Mouse (Mus musculus) bone marrow, adult 2 months (tissue): ENCODE data around the gene Ugt1a8.
"Not testable (repeated sequence)": the region's sequence is repeated elsewhere in the genome, so short reads cannot be mapped to it uniquely, and the experiment has no call there.

Experiments
- CTCF ChIP-seq: fragments of 200-500 bp; IDR thresholded peaks from 2 replicates; pipeline ENCODE4 v1.5.1; 2011; ENCODE audit warnings: low read length, control low read depth; ENCODE audit not compliant: control insufficient read depth, insufficient read depth
- POLR2A ChIP-seq: fragments of 200-500 bp; IDR thresholded peaks from 2 replicates; pipeline ENCODE4 v1.6.1; 2011; ENCODE audit warnings: low read depth, mild to moderate bottlenecking, control low read depth, low read length, borderline replicate concordance; ENCODE audit not compliant: control insufficient read depth

- TF ChIP-seq POLR2A, CTCF: not testable (repeated sequence)
These were observed 42.7 kb upstream of the Ugt1a8 start for GRCm38 (mm10) chr1:88044832-88045437.
